In genomic region chr14:87689866-87690265, GRCm38 (mm10) we compare ENCODE assay signal across 29 mouse cellular contexts.
"Had no signal": no experiment of that assay in that cellular context is flagged by ENCODE, and none has a peak within 500 bp of the region (broad histone marks: within the 10 kb centered on the region; RNA-seq: fewer than 3 reads in every experiment).

No protein-coding gene starts in this region.

- H3K4me2 ChIP-seq: embryonic facial prominence, embryonic 12.5 days; embryonic facial prominence, embryonic 13.5 days; embryonic facial prominence, embryonic 15.5 days; forebrain, embryonic 12.5 days; forebrain, embryonic 13.5 days; forebrain, embryonic 15.5 days had no signal

- H3K9me3 ChIP-seq: embryonic facial prominence, embryonic 10.5 days; embryonic facial prominence, embryonic 12.5 days; embryonic facial prominence, embryonic 13.5 days; embryonic facial prominence, embryonic 15.5 days; forebrain, embryonic 10.5 days; forebrain, embryonic 12.5 days; forebrain, embryonic 13.5 days; forebrain, embryonic 15.5 days had no signal

- H3K9ac ChIP-seq: embryonic facial prominence, embryonic 12.5 days; embryonic facial prominence, embryonic 13.5 days; embryonic facial prominence, embryonic 15.5 days; forebrain, embryonic 12.5 days; forebrain, embryonic 13.5 days; forebrain, embryonic 15.5 days; forebrain, postnatal 0 days had no signal

- H3K27me3 ChIP-seq: embryonic facial prominence, embryonic 12.5 days; embryonic facial prominence, embryonic 13.5 days; embryonic facial prominence, embryonic 15.5 days; forebrain, embryonic 12.5 days; forebrain, embryonic 13.5 days; forebrain, embryonic 15.5 days had no signal

- ATAC-seq: forebrain, embryonic 13.5 days; forebrain, embryonic 15.5 days; forebrain, embryonic 16.5 days; forebrain, postnatal 0 days had no signal

- H3K27ac ChIP-seq: embryonic facial prominence, embryonic 10.5 days; embryonic facial prominence, embryonic 12.5 days; embryonic facial prominence, embryonic 13.5 days; embryonic facial prominence, embryonic 15.5 days; forebrain, embryonic 10.5 days; forebrain, embryonic 12.5 days; forebrain, embryonic 13.5 days; forebrain, embryonic 15.5 days; gastrocnemius, adult 2 months; heart, adult 2 months had no signal

- DNase-seq: cerebellum, adult 18-20 months; cerebellum, adult 2 months; cerebellum, adult 8-10 months; cerebellum, adult 9-10 months; cerebellum, adult 9-11 months; cerebellum, postnatal 10 days; cerebellum, postnatal 14 days; cerebellum, postnatal 25 days; cerebellum, postnatal 36 days; embryo, embryonic 11 days; forebrain, postnatal 0 days; gastrocnemius, adult 2 months; gastrocnemius, postnatal 10 days; gastrocnemius, postnatal 14 days; gastrocnemius, postnatal 25 days; gastrocnemius, postnatal 36 days; heart, adult 11 months; heart, adult 18-20 months; heart, adult 2 months had no signal

- H3K4me1 ChIP-seq: embryonic facial prominence, embryonic 10.5 days; embryonic facial prominence, embryonic 12.5 days; embryonic facial prominence, embryonic 13.5 days; embryonic facial prominence, embryonic 15.5 days; forebrain, embryonic 10.5 days; forebrain, embryonic 12.5 days; forebrain, embryonic 13.5 days; forebrain, embryonic 15.5 days had no signal

- H3K4me3 ChIP-seq: embryonic facial prominence, embryonic 10.5 days; embryonic facial prominence, embryonic 12.5 days; embryonic facial prominence, embryonic 13.5 days; embryonic facial prominence, embryonic 15.5 days; erythroblast, embryonic 14.5 days; forebrain, embryonic 10.5 days; forebrain, embryonic 12.5 days; forebrain, embryonic 13.5 days; forebrain, embryonic 15.5 days; gastrocnemius, adult 2 months; heart, adult 2 months had no signal

- H3K36me3 ChIP-seq: embryonic facial prominence, embryonic 10.5 days; embryonic facial prominence, embryonic 12.5 days; embryonic facial prominence, embryonic 13.5 days; embryonic facial prominence, embryonic 15.5 days; forebrain, embryonic 10.5 days; forebrain, embryonic 12.5 days; forebrain, embryonic 15.5 days had no signal
